Mouse (Mus musculus): Measurements from ENCODE around the gene Aggf1. TPM values are rescaled to one million over a fixed set of nuclear protein-coding genes. Genes with fewer than 3 reads are reported as not detected.
A peak's percentile ranks its signal among the peaks of the same experiment; 100 is the strongest.

Gene Aggf1
- polyA plus RNA-seq, 1 experiment: 42.4 TPM

GRCm38 (mm10) chr13:95327345-95327741 lies 47.8 kb downstream of the Aggf1 start:
- TF ChIP-seq POLR2A (IDR thresholded peaks at IDR 0.05; ENCODE audit: insufficient read depth, low read length) (no peak), EP300 (IDR thresholded peaks at IDR 0.05; ENCODE audit: insufficient read depth, low read depth, low read length) (no peak), CTCF (IDR thresholded peaks at IDR 0.05; ENCODE audit: low read depth, low read length) (no peak)
- peaks cover 3% of the 10 kb centered on the region for H3K4me1 ChIP-seq (ENCODE audit: control insufficient read depth, insufficient read depth, low read length)
- H3K27me3 ChIP-seq (ENCODE audit: control insufficient read depth, insufficient read depth, low read length, poor library complexity, severe bottlenecking): no peaks in the 10 kb centered on the region; the same call in 1 of the 2 replicates

GRCm38 (mm10) chr13:95326611-95327344 lies 48.4 kb downstream of the Aggf1 start:
- no peak for TF ChIP-seq POLR2A (IDR thresholded peaks at IDR 0.05; ENCODE audit: insufficient read depth, low read length)
- TF ChIP-seq CTCF (IDR thresholded peaks at IDR 0.05; ENCODE audit: low read depth, low read length): no peak
- no peak for TF ChIP-seq EP300 (IDR thresholded peaks at IDR 0.05; ENCODE audit: insufficient read depth, low read depth, low read length)

More at GRCm38 (mm10) chr13:95327345-95327741, 47.8 kb downstream of the Aggf1 start:
- Histone ChIP-seq H3K36me3 (ENCODE audit: control insufficient read depth, insufficient read depth, low read length, poor library complexity, severe bottlenecking) (no peaks in the 10 kb centered on the region), H3K9me3 (replicated peaks; ENCODE audit: control insufficient read depth, insufficient read depth, low read length, poor library complexity, severe bottlenecking) (no peaks in the 10 kb centered on the region), H3K9ac (ENCODE audit: low read depth, poor library complexity, severe bottlenecking) (peak overlapping the region; percentile 77), H3K4me3 (ENCODE audit: low read depth, low read length) (peak overlapping the region; percentile 61), H3K27ac (ENCODE audit: insufficient read depth, low read length) (peak overlapping the region; percentile 77)

GRCm38 (mm10) chr13:95325907-95326550 lies 49.1 kb downstream of the Aggf1 start:
- TF ChIP-seq CTCF (IDR thresholded peaks at IDR 0.05; ENCODE audit: low read depth, low read length) (no peak), EP300 (IDR thresholded peaks at IDR 0.05; ENCODE audit: insufficient read depth, low read depth, low read length) (no peak), POLR2A (IDR thresholded peaks at IDR 0.05; ENCODE audit: insufficient read depth, low read length) (no peak)
- H3K9me3 ChIP-seq (replicated peaks; ENCODE audit: control insufficient read depth, insufficient read depth, low read length, poor library complexity, severe bottlenecking): no peaks in the 10 kb centered on the region

More at GRCm38 (mm10) chr13:95326611-95327344, 48.4 kb downstream of the Aggf1 start:
- Histone ChIP-seq H3K36me3 (ENCODE audit: control insufficient read depth, insufficient read depth, low read length, poor library complexity, severe bottlenecking) (no peaks in the 10 kb centered on the region), H3K27ac (ENCODE audit: insufficient read depth, low read length) (peak overlapping the region; percentile 77), H3K9me3 (replicated peaks; ENCODE audit: control insufficient read depth, insufficient read depth, low read length, poor library complexity, severe bottlenecking) (no peaks in the 10 kb centered on the region), H3K27me3 (ENCODE audit: control insufficient read depth, insufficient read depth, low read length, poor library complexity, severe bottlenecking) (no peaks in the 10 kb centered on the region; the same call in 1 of the 2 replicates), H3K9ac (ENCODE audit: low read depth, poor library complexity, severe bottlenecking) (peak overlapping the region; percentile 77), H3K4me1 (ENCODE audit: control insufficient read depth, insufficient read depth, low read length) (peaks cover 3% of the 10 kb centered on the region), H3K4me3 (ENCODE audit: low read depth, low read length) (peak overlapping the region; percentile 61)

GRCm38 (mm10) chr13:95325080-95325906 lies 49.9 kb downstream of the Aggf1 start:
- peaks cover 3% of the 10 kb centered on the region for H3K4me1 ChIP-seq (ENCODE audit: control insufficient read depth, insufficient read depth, low read length)
- H3K9ac ChIP-seq (ENCODE audit: low read depth, poor library complexity, severe bottlenecking): peak overlapping the region; percentile 91
- TF ChIP-seq POLR2A (IDR thresholded peaks at IDR 0.05; ENCODE audit: insufficient read depth, low read length): peak; percentile 14
- 0 out of 2 replicates have a peak, but pooled peaks have one; percentile 22 for TF ChIP-seq EP300 (IDR thresholded peaks at IDR 0.05; ENCODE audit: insufficient read depth, low read depth, low read length)
- no peak for TF ChIP-seq CTCF (IDR thresholded peaks at IDR 0.05; ENCODE audit: low read depth, low read length)
- H3K4me3 ChIP-seq (ENCODE audit: low read depth, low read length): peak overlapping the region; percentile 62
- H3K27ac ChIP-seq (ENCODE audit: insufficient read depth, low read length): no peak overlapping the region
- no peaks in the 10 kb centered on the region; the same call in 1 of the 2 replicates for H3K27me3 ChIP-seq (ENCODE audit: control insufficient read depth, insufficient read depth, low read length, poor library complexity, severe bottlenecking)
- H3K9me3 ChIP-seq (replicated peaks; ENCODE audit: control insufficient read depth, insufficient read depth, low read length, poor library complexity, severe bottlenecking): no peaks in the 10 kb centered on the region
- H3K36me3 ChIP-seq (ENCODE audit: control insufficient read depth, insufficient read depth, low read length, poor library complexity, severe bottlenecking): no peaks in the 10 kb centered on the region

More at GRCm38 (mm10) chr13:95325907-95326550, 49.1 kb downstream of the Aggf1 start:
- no peaks in the 10 kb centered on the region; the same call in 1 of the 2 replicates for H3K27me3 ChIP-seq (ENCODE audit: control insufficient read depth, insufficient read depth, low read length, poor library complexity, severe bottlenecking)
- no peaks in the 10 kb centered on the region for H3K36me3 ChIP-seq (ENCODE audit: control insufficient read depth, insufficient read depth, low read length, poor library complexity, severe bottlenecking)
- H3K4me1 ChIP-seq (ENCODE audit: control insufficient read depth, insufficient read depth, low read length): peaks cover 3% of the 10 kb centered on the region
- peak overlapping the region; percentile 91 for H3K9ac ChIP-seq (ENCODE audit: low read depth, poor library complexity, severe bottlenecking)
- no peak overlapping the region for H3K27ac ChIP-seq (ENCODE audit: insufficient read depth, low read length)
- H3K4me3 ChIP-seq (ENCODE audit: low read depth, low read length): peak overlapping the region; percentile 62

- Histone ChIP-seq H3K4me3 (ENCODE audit: low read depth, low read length) (peak overlapping the region; percentile 62), H3K9me3 (replicated peaks; ENCODE audit: control insufficient read depth, insufficient read depth, low read length, poor library complexity, severe bottlenecking) (no peaks in the 10 kb centered on the region), H3K9ac (ENCODE audit: low read depth, poor library complexity, severe bottlenecking) (peak overlapping the region; percentile 91), H3K27ac (ENCODE audit: insufficient read depth, low read length) (no peak overlapping the region), H3K27me3 (ENCODE audit: control insufficient read depth, insufficient read depth, low read length, poor library complexity, severe bottlenecking) (no peaks in the 10 kb centered on the region; the same call in 1 of the 2 replicates), H3K36me3 (ENCODE audit: control insufficient read depth, insufficient read depth, low read length, poor library complexity, severe bottlenecking) (no peaks in the 10 kb centered on the region), H3K4me1 (ENCODE audit: control insufficient read depth, insufficient read depth, low read length) (peaks cover 3% of the 10 kb centered on the region)
- TF ChIP-seq EP300 (IDR thresholded peaks at IDR 0.05; ENCODE audit: insufficient read depth, low read depth, low read length) (no peak), POLR2A (IDR thresholded peaks at IDR 0.05; ENCODE audit: insufficient read depth, low read length) (no peak), CTCF (IDR thresholded peaks at IDR 0.05; ENCODE audit: low read depth, low read length) (no peak)
Observed at GRCm38 (mm10) chr13:95324626-95325079, 50.5 kb downstream of the Aggf1 start.
